Mouse (Mus musculus): ENCODE data around the gene Cdca4.

Cdca4 gene

GRCm38 (mm10) chr12:112829244-112829864 is at the start of gene Cdca4:
Cdca4 (minus strand) TSS chr12:112829423.
- peak; percentile 96 to 97 for DNase-seq (ENCODE audit: low spot score in 2 of 2)

- no peak for DNase-seq (ENCODE audit: low spot score in 2 of 2)
These were observed 48.4 kb upstream of the Cdca4 start for GRCm38 (mm10) chr12:112877607-112878020.

- DNase-seq (ENCODE audit: low spot score in 2 of 2), result no peak
These were observed 47.9 kb upstream of the Cdca4 start for GRCm38 (mm10) chr12:112877073-112877576.

GRCm38 (mm10) chr12:112876332-112877072 is 47.3 kb upstream of the Cdca4 start:
- peak in 1 of 2 experiments; percentile 25 for DNase-seq (ENCODE audit: low spot score in 2 of 2)

- peak; percentile 90 for DNase-seq (ENCODE audit: low spot score in 2 of 2)
These were observed 46.2 kb upstream of the Cdca4 start for GRCm38 (mm10) chr12:112875225-112876013.

GRCm38 (mm10) chr12:112874199-112874598 is 45.0 kb upstream of the Cdca4 start:
- DNase-seq (ENCODE audit: low spot score in 2 of 2), result no peak

- peak; percentile 56 to 64 for DNase-seq (ENCODE audit: low spot score in 2 of 2)
These were observed 44.4 kb upstream of the Cdca4 start for GRCm38 (mm10) chr12:112873452-112874190.

- no peak for DNase-seq (ENCODE audit: low spot score in 2 of 2)
These were observed 43.8 kb upstream of the Cdca4 start for GRCm38 (mm10) chr12:112872991-112873390.

GRCm38 (mm10) chr12:112871272-112871671 is 42.0 kb upstream of the Cdca4 start:
- no peak for DNase-seq (ENCODE audit: low spot score in 2 of 2)

- DNase-seq (ENCODE audit: low spot score in 2 of 2), result no peak
These were observed 41.6 kb upstream of the Cdca4 start for GRCm38 (mm10) chr12:112870775-112871174.

GRCm38 (mm10) chr12:112869783-112870204 is 40.6 kb upstream of the Cdca4 start:
- no peak for DNase-seq (ENCODE audit: low spot score in 2 of 2)

GRCm38 (mm10) chr12:112868178-112869087 is 39.2 kb upstream of the Cdca4 start, which contains the start of gene Gpr132:
Gpr132 (minus strand) TSS chr12:112868228.
- DNase-seq (ENCODE audit: low spot score in 2 of 2), result no peak

- no peak for DNase-seq (ENCODE audit: low spot score in 2 of 2)
These were observed 38.0 kb upstream of the Cdca4 start for GRCm38 (mm10) chr12:112867106-112867674.

GRCm38 (mm10) chr12:112866467-112867080 is 37.4 kb upstream of the Cdca4 start:
- no peak for DNase-seq (ENCODE audit: low spot score in 2 of 2)

- no peak for DNase-seq (ENCODE audit: low spot score in 2 of 2)
These were observed 35.6 kb upstream of the Cdca4 start for GRCm38 (mm10) chr12:112864804-112865203.

GRCm38 (mm10) chr12:112861911-112862321 is 32.7 kb upstream of the Cdca4 start:
- DNase-seq (ENCODE audit: low spot score in 2 of 2), result no peak

GRCm38 (mm10) chr12:112860765-112861164 is 31.5 kb upstream of the Cdca4 start:
- DNase-seq (ENCODE audit: low spot score in 2 of 2), result no peak

- DNase-seq (ENCODE audit: low spot score in 2 of 2), result no peak
These were observed 30.7 kb upstream of the Cdca4 start for GRCm38 (mm10) chr12:112859930-112860329.

GRCm38 (mm10) chr12:112858581-112859336 is 29.5 kb upstream of the Cdca4 start:
- DNase-seq (ENCODE audit: low spot score in 2 of 2), result no peak
